Mouse (Mus musculus): Measurements from ENCODE around the gene Ttpal. TPM values are rescaled to one million over a fixed set of nuclear protein-coding genes. Genes with fewer than 3 reads are reported as not detected.
"Not testable (repeated sequence)": the region's sequence is repeated elsewhere in the genome, so short reads cannot be mapped to it uniquely, and the experiment has no call there.

Gene Ttpal
- polyA plus RNA-seq, 1 experiment, result not detected

DNA sequence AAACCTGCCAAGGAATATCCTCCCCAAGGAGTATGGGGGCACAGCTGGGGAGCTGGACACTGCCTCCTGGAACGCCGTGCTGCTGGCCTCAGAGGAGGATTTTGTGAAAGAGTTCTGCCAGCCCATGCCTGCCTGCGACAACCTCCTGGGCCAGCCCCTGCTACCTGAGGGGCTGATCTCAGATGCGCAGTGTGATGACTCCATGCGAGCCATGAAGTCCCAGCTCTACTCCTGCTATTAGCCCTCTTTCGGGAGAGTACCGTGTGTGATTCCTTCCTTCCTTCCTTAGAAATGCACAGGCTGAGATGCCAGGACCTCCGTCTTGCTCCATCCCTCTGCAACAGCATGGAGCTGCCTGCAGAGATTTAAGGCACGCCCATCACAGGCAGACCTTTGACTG, 13.3 kb downstream of the Ttpal start:
- WGBS, result 87% methylated on average over 9 of the region's 9 CpGs

DNA sequence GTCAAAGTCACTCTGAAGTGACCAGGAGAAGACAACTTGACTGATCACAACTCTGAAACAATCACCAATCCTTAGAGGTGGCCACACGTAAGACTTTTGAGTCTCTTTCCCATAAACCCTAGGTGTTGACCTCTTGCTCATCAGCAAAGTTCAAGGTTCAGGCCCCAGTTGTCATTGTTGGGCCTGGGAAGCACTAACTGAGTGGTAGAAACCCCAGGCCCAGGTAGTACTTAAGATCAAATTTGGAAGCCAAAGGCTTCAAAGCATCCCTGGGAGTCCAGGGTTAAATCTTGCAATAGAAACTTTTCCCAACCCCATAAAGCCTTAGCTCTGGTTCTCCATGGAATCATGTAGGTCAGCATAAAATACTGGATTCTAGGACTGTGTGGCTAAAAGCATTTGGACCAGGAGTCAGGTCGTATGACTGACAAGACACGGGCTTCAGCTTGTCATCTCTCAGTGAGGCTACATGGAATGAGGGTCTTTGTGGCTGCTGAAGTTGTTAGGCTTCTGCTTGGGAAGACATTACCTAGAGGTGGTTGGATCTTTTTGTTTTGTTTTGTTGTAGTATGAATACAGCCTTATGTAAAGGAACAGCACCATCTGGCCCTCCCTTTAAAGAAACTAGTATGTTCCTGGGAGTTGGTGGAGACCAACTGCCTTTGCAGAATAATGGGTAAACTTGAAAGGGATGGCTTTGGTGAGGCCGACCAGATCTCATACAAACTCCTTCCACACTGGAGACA, 14.0 kb downstream of the Ttpal start:
- TF ChIP-seq CTCF (IDR thresholded peaks at IDR 0.05; ENCODE audit: insufficient read depth, low read depth, low read length), result no peak
- WGBS, result 87% methylated on average over 4 of the region's 4 CpGs
- H3K4me3 ChIP-seq (ENCODE audit: insufficient read depth, low read depth, low read length), result no peak overlapping the region
- no peak overlapping the region for H3K27ac ChIP-seq (ENCODE audit: insufficient read depth, low read depth, low read length)
- peaks cover under 1% of the 10 kb centered on the region; the same call in 1 of the 2 replicates for H3K4me1 ChIP-seq (ENCODE audit: control insufficient read depth, insufficient read depth, low read length)

More for the DNA sequence above, 13.3 kb downstream of the Ttpal start:
- TF ChIP-seq CTCF (IDR thresholded peaks at IDR 0.05; ENCODE audit: insufficient read depth, low read depth, low read length), result no peak
- no peak for TF ChIP-seq POLR2A (IDR thresholded peaks at IDR 0.05; ENCODE audit: insufficient read depth, low read depth, low read length)
- no peak overlapping the region for H3K4me3 ChIP-seq (ENCODE audit: insufficient read depth, low read depth, low read length)
- peaks cover 5% of the 10 kb centered on the region; the same call in 1 of the 2 replicates for H3K4me1 ChIP-seq (ENCODE audit: control insufficient read depth, insufficient read depth, low read length)
- no peak overlapping the region for H3K27ac ChIP-seq (ENCODE audit: insufficient read depth, low read depth, low read length)

DNA sequence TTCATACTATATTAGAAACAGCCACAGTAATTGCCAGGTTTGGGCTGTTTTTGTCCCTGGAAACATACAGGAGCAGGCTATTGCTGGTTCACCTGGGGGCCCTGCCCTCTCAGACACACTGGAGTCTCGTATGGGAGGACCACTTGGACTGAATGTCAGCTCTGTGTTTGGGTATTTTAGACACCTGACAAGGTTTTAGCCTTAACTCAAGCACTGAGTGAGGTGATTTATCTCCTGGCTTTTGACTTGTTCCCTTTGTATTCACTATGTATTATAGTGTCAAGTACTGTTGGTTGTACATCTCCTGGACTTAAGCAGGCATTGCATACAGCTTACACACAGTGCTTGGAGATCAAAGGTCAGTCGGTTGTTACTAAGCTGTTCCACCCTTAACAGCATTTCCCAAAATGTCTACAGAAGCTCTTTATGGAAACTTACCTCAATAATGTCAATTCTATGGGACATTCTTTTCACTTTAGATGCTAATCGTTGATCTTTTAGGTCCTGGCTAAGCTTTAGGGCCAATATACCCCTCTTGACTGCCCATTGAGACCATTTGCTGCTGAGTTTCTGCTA, 14.6 kb downstream of the Ttpal start:
- Histone ChIP-seq H3K4me1 (ENCODE audit: control insufficient read depth, insufficient read depth, low read length) (no peaks in the 10 kb centered on the region), H3K27ac (ENCODE audit: insufficient read depth, low read depth, low read length) (no peak overlapping the region), H3K4me3 (ENCODE audit: insufficient read depth, low read depth, low read length) (no peak overlapping the region)
- WGBS, result 72% methylated on average over 3 of the region's 3 CpGs
- TF ChIP-seq CTCF (IDR thresholded peaks at IDR 0.05; ENCODE audit: insufficient read depth, low read depth, low read length) (no peak), POLR2A (IDR thresholded peaks at IDR 0.05; ENCODE audit: insufficient read depth, low read depth, low read length) (no peak)

DNA sequence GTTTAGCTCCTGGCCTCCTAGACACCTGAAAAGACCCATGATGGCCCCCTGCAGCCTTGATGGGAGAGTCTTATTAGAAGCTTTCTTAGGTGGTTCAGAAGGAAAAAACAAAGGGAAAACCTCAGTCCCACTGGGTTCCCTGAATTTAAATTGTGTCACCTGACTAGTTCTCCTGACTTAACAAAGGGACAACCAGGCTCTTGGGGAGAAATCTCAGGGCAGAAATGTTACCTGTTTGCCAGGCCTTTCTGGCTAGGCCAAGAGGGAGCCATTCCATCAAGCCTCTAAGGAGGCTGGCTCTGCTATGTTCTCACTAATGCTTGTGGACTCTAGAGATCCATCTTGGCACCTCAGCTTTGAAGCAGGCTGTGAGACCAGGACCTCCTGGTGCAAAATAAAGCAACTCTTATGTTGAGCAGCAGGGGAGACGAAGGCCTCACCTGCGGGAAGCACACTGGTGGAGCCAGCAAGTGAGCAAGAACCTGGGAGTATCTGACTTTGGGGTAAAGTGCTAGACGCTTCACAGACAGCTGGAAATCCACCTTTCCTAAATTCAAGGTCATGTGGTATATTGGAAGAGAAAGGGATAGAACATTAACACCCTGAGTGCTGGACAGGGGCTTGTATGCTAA, 15.2 kb downstream of the Ttpal start:
- 0 out of 2 replicates have a peak overlapping the region, but pooled peaks have one; percentile 13 for H3K27ac ChIP-seq (ENCODE audit: insufficient read depth, low read depth, low read length)
- no peaks in the 10 kb centered on the region for H3K4me1 ChIP-seq (ENCODE audit: control insufficient read depth, insufficient read depth, low read length)
- TF ChIP-seq CTCF (IDR thresholded peaks at IDR 0.05; ENCODE audit: insufficient read depth, low read depth, low read length), result no peak
- TF ChIP-seq POLR2A (IDR thresholded peaks at IDR 0.05; ENCODE audit: insufficient read depth, low read depth, low read length), result no peak
- H3K4me3 ChIP-seq (ENCODE audit: insufficient read depth, low read depth, low read length), result no peak overlapping the region
- WGBS, result 78% methylated on average over 3 of the region's 3 CpGs

DNA sequence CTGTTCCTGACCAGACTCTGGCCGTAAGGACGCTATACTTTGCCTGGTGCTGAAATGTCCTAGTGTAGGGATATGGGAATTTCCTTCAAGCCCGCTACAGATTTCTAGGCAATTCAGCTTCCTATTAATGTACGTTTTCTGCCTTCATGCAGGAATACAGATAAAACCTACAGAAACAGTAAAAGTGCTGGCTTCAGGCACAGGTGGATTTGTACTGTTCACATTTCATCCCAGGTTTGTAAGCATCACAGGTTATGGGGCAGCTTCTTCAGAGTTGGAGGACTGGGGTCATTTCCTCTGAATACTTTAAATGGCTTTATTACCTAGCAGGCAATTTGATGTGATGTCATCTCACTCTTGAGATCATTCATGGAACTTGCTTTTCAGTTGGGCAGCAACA, 15.8 kb downstream of the Ttpal start:
- TF ChIP-seq POLR2A (IDR thresholded peaks at IDR 0.05; ENCODE audit: insufficient read depth, low read depth, low read length) (no peak), CTCF (IDR thresholded peaks at IDR 0.05; ENCODE audit: insufficient read depth, low read depth, low read length) (no peak)
- H3K4me3 ChIP-seq (ENCODE audit: insufficient read depth, low read depth, low read length), result no peak overlapping the region
- 95% methylated on average over 4 of the region's 4 CpGs for WGBS
- H3K4me1 ChIP-seq (ENCODE audit: control insufficient read depth, insufficient read depth, low read length), result no peaks in the 10 kb centered on the region
- no peak overlapping the region for H3K27ac ChIP-seq (ENCODE audit: insufficient read depth, low read depth, low read length)

DNA sequence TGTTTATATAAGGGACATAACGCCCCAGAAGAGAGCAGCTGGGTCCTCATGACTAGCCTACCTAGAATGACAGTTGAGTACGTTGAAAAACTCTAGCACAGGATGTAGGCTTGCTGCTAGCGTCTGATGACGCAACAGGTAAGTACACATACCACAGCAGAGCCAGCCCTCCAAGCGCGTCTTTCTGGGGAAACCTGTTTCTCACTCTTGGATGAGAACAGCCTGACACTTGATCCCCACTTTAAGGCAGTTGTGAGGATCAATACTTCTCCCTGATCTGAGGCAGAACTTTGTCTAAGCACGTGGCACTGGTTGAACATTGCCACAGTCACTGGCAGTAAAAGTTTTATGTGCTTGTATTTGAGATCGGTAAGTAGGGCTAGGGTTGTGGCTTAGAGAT, 18.3 kb downstream of the Ttpal start:
- Histone ChIP-seq H3K4me3 (ENCODE audit: insufficient read depth, low read depth, low read length) (no peak overlapping the region), H3K4me1 (ENCODE audit: control insufficient read depth, insufficient read depth, low read length) (no peaks in the 10 kb centered on the region), H3K27ac (ENCODE audit: insufficient read depth, low read depth, low read length) (no peak overlapping the region)
- WGBS, result 91% methylated on average over 8 of the region's 8 CpGs
- TF ChIP-seq CTCF (IDR thresholded peaks at IDR 0.05; ENCODE audit: insufficient read depth, low read depth, low read length) (no peak), POLR2A (IDR thresholded peaks at IDR 0.05; ENCODE audit: insufficient read depth, low read depth, low read length) (no peak)

DNA sequence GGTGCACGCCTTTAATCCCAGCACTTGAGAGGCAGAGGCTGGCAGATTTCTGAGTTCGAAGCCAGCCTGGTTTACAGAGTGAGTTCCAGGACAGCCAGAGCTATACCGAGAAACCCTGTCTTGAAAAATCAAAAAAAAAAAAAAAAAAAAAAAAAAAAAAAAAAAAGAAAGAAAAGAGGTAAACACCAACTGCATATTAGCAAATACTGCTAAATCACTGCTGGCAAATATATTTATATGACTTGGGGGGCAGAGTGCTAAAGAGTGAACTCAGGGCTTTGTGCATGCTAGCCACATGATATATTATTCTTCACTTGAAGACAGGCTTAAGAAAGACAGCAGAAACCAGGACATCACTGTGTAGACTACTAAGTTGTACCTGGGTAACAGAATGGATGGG, 19.3 kb downstream of the Ttpal start:
- not testable (repeated sequence) for H3K4me3 ChIP-seq (ENCODE audit: insufficient read depth, low read depth, low read length); H3K27ac ChIP-seq (ENCODE audit: insufficient read depth, low read depth, low read length); H3K4me1 ChIP-seq (ENCODE audit: control insufficient read depth, insufficient read depth, low read length)
- 89% methylated on average over 3 of the region's 3 CpGs for WGBS

DNA sequence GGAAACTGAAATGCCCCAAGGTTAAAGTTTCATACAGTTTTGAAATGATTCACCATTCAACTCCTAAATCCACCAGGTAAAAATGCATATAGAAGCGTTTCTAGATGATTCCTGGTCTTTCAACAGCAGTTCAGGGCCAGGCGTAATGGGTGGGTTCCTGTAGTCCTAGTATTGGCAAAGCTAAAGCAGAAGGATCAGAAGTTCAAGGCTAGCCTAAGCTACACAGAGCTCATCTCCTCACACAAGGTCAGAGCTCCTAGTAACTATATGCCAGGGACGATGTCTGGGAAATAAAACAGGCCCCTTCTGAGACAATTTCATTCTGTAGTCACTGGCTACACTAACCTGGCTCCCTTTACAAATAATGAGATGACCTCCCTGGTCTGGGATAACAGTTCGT, 29.1 kb downstream of the Ttpal start:
- Histone ChIP-seq H3K27ac (ENCODE audit: insufficient read depth, low read depth, low read length) (no peak overlapping the region), H3K4me3 (ENCODE audit: insufficient read depth, low read depth, low read length) (no peak overlapping the region), H3K4me1 (ENCODE audit: control insufficient read depth, insufficient read depth, low read length) (0 out of 2 replicates have a peak, but pooled peaks cover 2% of the 10 kb centered on the region)
- WGBS, result 95% methylated on average over 4 of the region's 4 CpGs
- no peak for TF ChIP-seq POLR2A (IDR thresholded peaks at IDR 0.05; ENCODE audit: insufficient read depth, low read depth, low read length)
- TF ChIP-seq CTCF (IDR thresholded peaks at IDR 0.05; ENCODE audit: insufficient read depth, low read depth, low read length), result no peak

DNA sequence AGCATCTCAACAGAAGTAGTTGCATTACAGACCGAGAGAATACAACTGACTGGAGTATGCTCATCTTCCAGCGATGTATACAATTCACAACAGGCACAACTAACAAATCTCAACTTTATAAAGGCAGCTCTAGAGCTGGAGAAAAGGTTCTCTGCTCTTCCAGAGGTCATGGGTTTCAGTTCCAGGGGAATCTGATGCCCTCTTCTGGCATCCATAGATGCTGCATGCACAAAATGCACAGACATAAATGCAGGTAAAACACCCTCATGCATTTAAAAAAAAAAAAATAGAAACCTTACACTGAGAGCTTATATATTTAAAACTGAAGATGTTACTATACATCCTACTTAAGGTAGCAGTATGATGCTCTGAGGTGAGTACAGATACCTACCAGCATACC, 29.6 kb downstream of the Ttpal start:
- no peak for TF ChIP-seq POLR2A (IDR thresholded peaks at IDR 0.05; ENCODE audit: insufficient read depth, low read depth, low read length)
- no peak for TF ChIP-seq CTCF (IDR thresholded peaks at IDR 0.05; ENCODE audit: insufficient read depth, low read depth, low read length)
- WGBS, result 91% methylated on average over 2 of the region's 2 CpGs
- Histone ChIP-seq H3K27ac (ENCODE audit: insufficient read depth, low read depth, low read length) (no peak overlapping the region), H3K4me3 (ENCODE audit: insufficient read depth, low read depth, low read length) (no peak overlapping the region), H3K4me1 (ENCODE audit: control insufficient read depth, insufficient read depth, low read length) (0 out of 2 replicates have a peak, but pooled peaks cover 2% of the 10 kb centered on the region)
